ENCODE assay signal across 9 mouse cellular contexts in the genomic region with DNA sequence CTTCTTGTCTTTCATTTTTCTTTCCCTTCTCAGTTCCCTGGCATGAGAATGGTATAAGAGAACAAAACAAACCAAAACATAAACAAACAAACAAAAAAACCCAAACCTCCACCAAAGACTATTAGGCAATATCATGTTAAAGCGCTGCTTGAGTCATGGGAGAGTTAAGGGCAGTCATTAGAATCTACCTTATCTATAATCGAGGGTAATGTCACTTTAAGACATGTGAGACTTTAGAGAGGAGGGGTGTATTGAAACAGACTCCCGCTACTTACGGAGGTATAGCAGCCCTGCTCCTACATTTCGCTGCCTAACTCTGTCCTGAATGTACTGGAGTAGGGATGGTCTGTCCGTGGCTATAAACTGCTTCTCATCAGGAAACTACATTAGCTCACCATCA. TPM values are rescaled to one million over a fixed set of nuclear protein-coding genes. Genes with fewer than 3 reads are reported as not detected.
DNase-seq lines count a peak whose midpoint lies in the region; ATAC-seq and TF ChIP-seq lines count a peak whose summit lies in the region.
"Had no signal": no experiment of that assay in that cellular context is flagged by ENCODE, and none has a peak within 500 bp of the region (broad histone marks: within the 10 kb centered on the region; RNA-seq: fewer than 3 reads in every experiment).

A gene (plus strand): TSS at position 301 of the 400 bp plus-strand sequence.

- H3K4me2 ChIP-seq in kidney, embryonic 14.5 days (replicated peaks; ENCODE audit: low read depth, low read length), result peak within 1 kb of the TSS; percentile 35
- H3K4me2 ChIP-seq in forebrain, postnatal 0 days (ENCODE audit: low read depth), result peak within 1 kb of the TSS; percentile 96
- peak within 1 kb of the TSS; percentile 93 for H3K4me2 ChIP-seq in limb, embryonic 13.5 days (replicated peaks)

- H3K27me3 ChIP-seq in kidney, embryonic 14.5 days (ENCODE audit: control insufficient read depth, insufficient read depth, low read length), result no peaks in the 10 kb centered on the region
- H3K27me3 ChIP-seq in forebrain, postnatal 0 days (ENCODE audit: insufficient read depth, low read length), result no peaks in the 10 kb centered on the region
- H3K27me3 ChIP-seq in limb, embryonic 13.5 days, result no peaks in the 10 kb centered on the region

- no peak within 1 kb of the TSS for H3K27ac ChIP-seq in kidney, embryonic 14.5 days (ENCODE audit: low read depth, low read length)
- H3K27ac ChIP-seq in cortical plate, adult 2 months (ENCODE audit: insufficient read depth, low read length), result peak within 1 kb of the TSS; percentile 25; the same call in 1 of the 2 replicates
- no peak within 1 kb of the TSS for H3K27ac ChIP-seq in forebrain, postnatal 0 days (ENCODE audit: low read depth, low read length)
- H3K27ac ChIP-seq in limb, embryonic 13.5 days, result no peak within 1 kb of the TSS
- H3K27ac ChIP-seq: liver, embryonic 14.5 days had no signal

- no peak for DNase-seq in kidney, adult 8-10 months
- no peak for DNase-seq in forebrain, postnatal 0 days
- DNase-seq in adrenal gland, postnatal 14 days, result no peak

- 0 out of 2 replicates have a peak, but pooled peaks have one; percentile 25 for TF ChIP-seq POLR2A in cortical plate, adult 2 months (IDR thresholded peaks at IDR 0.05; ENCODE audit: extremely low read depth, insufficient read depth, low read length)

- H3K9me3 ChIP-seq in kidney, embryonic 14.5 days (ENCODE audit: control insufficient read depth, low read length), result no peaks in the 10 kb centered on the region
- no peaks in the 10 kb centered on the region for H3K9me3 ChIP-seq in forebrain, postnatal 0 days (ENCODE audit: low read length)
- no peaks in the 10 kb centered on the region for H3K9me3 ChIP-seq in limb, embryonic 13.5 days

- no peaks in the 10 kb centered on the region for H3K36me3 ChIP-seq in kidney, embryonic 14.5 days (ENCODE audit: control insufficient read depth, insufficient read depth, low read length)
- H3K36me3 ChIP-seq in forebrain, postnatal 0 days (ENCODE audit: insufficient read depth), result no peaks in the 10 kb centered on the region
- no peaks in the 10 kb centered on the region for H3K36me3 ChIP-seq in limb, embryonic 13.5 days

- peaks cover 5% of the 10 kb centered on the region; the same call in 1 of the 2 replicates for H3K4me1 ChIP-seq in kidney, embryonic 14.5 days (ENCODE audit: control insufficient read depth, insufficient read depth, low read length)
- H3K4me1 ChIP-seq in cortical plate, adult 2 months (ENCODE audit: control insufficient read depth, insufficient read depth, low read length), result no peaks in the 10 kb centered on the region; the same call in 1 of the 2 replicates
- 0 out of 2 replicates have a peak, but pooled peaks cover 3% of the 10 kb centered on the region for H3K4me1 ChIP-seq in forebrain, postnatal 0 days (ENCODE audit: insufficient read depth)
- peaks cover 25% of the 10 kb centered on the region for H3K4me1 ChIP-seq in limb, embryonic 13.5 days

- H3K4me3 ChIP-seq in kidney, embryonic 14.5 days (ENCODE audit: low read length), result peak within 1 kb of the TSS; percentile 27; the same call in 1 of the 2 replicates
- peak within 1 kb of the TSS; percentile 96 for H3K4me3 ChIP-seq in cortical plate, adult 2 months (ENCODE audit: insufficient read depth, low read length)
- peak within 1 kb of the TSS; percentile 57 for H3K4me3 ChIP-seq in forebrain, postnatal 0 days (ENCODE audit: low read depth, low read length)
- H3K4me3 ChIP-seq in limb, embryonic 13.5 days, result peak within 1 kb of the TSS; percentile 62

- no peak within 1 kb of the TSS for H3K9ac ChIP-seq in kidney, embryonic 14.5 days (ENCODE audit: low read depth, low read length)
- peak within 1 kb of the TSS; percentile 39; the same call in 1 of the 2 replicates for H3K9ac ChIP-seq in forebrain, postnatal 0 days
- H3K9ac ChIP-seq in limb, embryonic 13.5 days, result peak within 1 kb of the TSS; percentile 45
- H3K9ac ChIP-seq: liver, embryonic 14.5 days had no signal

- TF ChIP-seq CTCF in cortical plate, adult 2 months (IDR thresholded peaks at IDR 0.05; ENCODE audit: extremely low read depth, insufficient read depth, low read length), result no peak
- TF ChIP-seq CTCF in forebrain, postnatal 0 days (IDR thresholded peaks at IDR 0.05; ENCODE audit: low read depth), result no peak

- no peak for ATAC-seq in kidney, embryonic 14.5 days (ENCODE audit: low FRiP score, low TSS enrichment)
- ATAC-seq in forebrain, postnatal 0 days, result no peak
- ATAC-seq in limb, embryonic 13.5 days (ENCODE audit: low FRiP score, low read depth), result no peak
- no peak for ATAC-seq in cerebellum, adult (ENCODE audit: insufficient number of reproducible peaks, low FRiP score, low TSS enrichment)
- ATAC-seq: Patski had no signal

- 21% methylated on average over 6 of the region's 6 CpGs for WGBS in kidney, embryonic 14.5 days
- WGBS in forebrain, postnatal 0 days, result 24% methylated on average over 6 of the region's 6 CpGs
- 18% methylated on average over 6 of the region's 6 CpGs for WGBS in limb, embryonic 13.5 days

RNA-seq across cellular contexts. Expression of the gene that starts here (rescaled TPM):
- polyA plus RNA-seq in kidney, embryonic 14.5 days (2014; fragmentation: Nextera tagmentation; extraction: Ambion mirVana), result 6.2 and 7.5 TPM in 2 replicates
- 18.8 and 26.4 TPM in 2 replicates for polyA plus RNA-seq in cortical plate, adult 2 months (2012; rRNA removed)
- 19.8 and 22.3 TPM in 2 replicates for total RNA-seq in forebrain, postnatal 0 days (2014; rRNA removed)
- polyA plus RNA-seq in forebrain, postnatal 0 days (2015; fragmentation: Nextera tagmentation; extraction: Ambion mirVana), result 10.5 and 17.1 TPM in 2 replicates
- 6.0 and 7.4 TPM in 2 replicates for polyA plus RNA-seq in limb, embryonic 13.5 days (2015; fragmentation: Nextera tagmentation; extraction: Ambion mirVana)
- 3.3 and 5.1 TPM in 2 replicates for total RNA-seq in adrenal gland, postnatal 14 days (2021)
- polyA plus RNA-seq: liver, embryonic 14.5 days; Patski had no signal

Comparison
In these comparisons a context has a peak if more than half of its experiments do, and no peak if none do; other contexts are left out.
1. H3K4me2 ChIP-seq: peak in every context shown above with its lines; median percentile 96 in forebrain, postnatal 0 days; 93 in limb, embryonic 13.5 days; 35 in kidney, embryonic 14.5 days.
2. H3K4me3 ChIP-seq: peak in every context shown above with its lines; median percentile 96 in cortical plate, adult 2 months; 62 in limb, embryonic 13.5 days; 57 in forebrain, postnatal 0 days; 27 in kidney, embryonic 14.5 days.